Mouse (Mus musculus): ENCODE measurements at regions not wholly inside any gene's neighbourhood (a gene's known extent, or its start where the extent isn't known, plus 50 kb on each side); places are given as distances from the start of the nearest gene placed in this dataset.

DNA sequence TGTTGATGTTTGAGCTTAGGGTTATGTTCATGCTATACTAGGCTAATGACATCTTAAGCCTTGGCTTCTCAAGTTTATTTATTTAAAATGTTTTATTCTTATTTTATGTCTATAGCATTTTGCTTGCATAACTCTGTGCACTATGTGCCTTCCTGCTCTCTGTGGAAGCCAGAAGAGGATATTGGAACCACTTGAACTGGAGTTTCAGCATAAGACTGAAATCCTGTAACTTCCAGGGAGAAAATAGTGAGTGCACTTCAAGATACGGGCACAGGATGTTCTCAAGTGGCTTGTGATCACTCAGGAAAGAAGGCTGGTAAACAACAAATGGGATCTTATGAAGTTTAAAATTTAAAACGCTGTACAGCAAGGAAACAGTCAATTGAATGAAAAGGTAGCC lies 257.0 kb upstream of the Gm10131 start:
- Histone ChIP-seq H3K4me3 (ENCODE audit: low read depth, low read length) (no peak overlapping the region), H3K27ac (ENCODE audit: insufficient read depth, low read depth, low read length) (no peak overlapping the region), H3K4me1 (ENCODE audit: control insufficient read depth, insufficient read depth, insufficient read length, low read length) (no peaks in the 10 kb centered on the region), H3K36me3 (ENCODE audit: control insufficient read depth, insufficient read depth, low read length) (no peaks in the 10 kb centered on the region), H3K27me3 (ENCODE audit: control insufficient read depth, insufficient read depth, low read length) (no peaks in the 10 kb centered on the region)
- 73% methylated on average over 2 of the region's 2 CpGs for WGBS
- TF ChIP-seq CTCF (IDR thresholded peaks at IDR 0.05; ENCODE audit: extremely low read depth, insufficient read length, insufficient replicate concordance, low read depth, low read length) (no peak), POLR2A (IDR thresholded peaks at IDR 0.05; ENCODE audit: low read depth, low read length) (no peak)

- Histone ChIP-seq H3K4me3 (ENCODE audit: low read depth, low read length) (no peak overlapping the region), H3K4me1 (ENCODE audit: control insufficient read depth, insufficient read depth, insufficient read length, low read length) (no peaks in the 10 kb centered on the region), H3K27ac (ENCODE audit: insufficient read depth, low read depth, low read length) (no peak overlapping the region), H3K27me3 (ENCODE audit: control insufficient read depth, insufficient read depth, low read length) (no peaks in the 10 kb centered on the region), H3K36me3 (ENCODE audit: control insufficient read depth, insufficient read depth, low read length) (no peaks in the 10 kb centered on the region)
- WGBS: 72% methylated on average over 18 of the region's 18 CpGs
- no peak for TF ChIP-seq CTCF (IDR thresholded peaks at IDR 0.05; ENCODE audit: extremely low read depth, insufficient read length, insufficient replicate concordance, low read depth, low read length)
- no peak for TF ChIP-seq POLR2A (IDR thresholded peaks at IDR 0.05; ENCODE audit: low read depth, low read length)
Observed at GRCm38 (mm10) chr8:34364446-34365035, 253.0 kb upstream of the Gm10131 start.

DNA sequence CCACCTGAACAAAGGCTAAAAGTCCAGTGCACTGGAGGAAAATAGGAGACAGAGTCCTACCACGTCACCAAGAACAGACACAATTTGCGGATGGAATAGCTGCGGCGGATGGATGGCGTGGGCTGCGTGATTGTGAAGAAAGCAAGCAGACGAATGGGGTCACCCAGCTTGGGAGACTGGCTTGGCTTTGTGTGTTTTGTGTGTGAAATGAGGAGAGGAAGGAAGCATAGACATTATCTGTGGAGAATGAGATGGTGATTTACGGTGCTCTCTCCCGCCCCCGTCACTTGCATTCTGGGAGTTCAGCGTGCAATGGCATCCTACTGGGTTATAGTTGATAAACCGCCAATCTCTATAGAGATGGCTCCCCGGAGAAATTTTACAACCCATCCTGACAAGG lies 252.1 kb upstream of the Gm10131 start:
- TF ChIP-seq CTCF (IDR thresholded peaks at IDR 0.05; ENCODE audit: extremely low read depth, insufficient read length, insufficient replicate concordance, low read depth, low read length) (no peak), POLR2A (IDR thresholded peaks at IDR 0.05; ENCODE audit: low read depth, low read length) (no peak)
- H3K4me1 ChIP-seq (ENCODE audit: control insufficient read depth, insufficient read depth, insufficient read length, low read length): no peaks in the 10 kb centered on the region
- no peaks in the 10 kb centered on the region for H3K36me3 ChIP-seq (ENCODE audit: control insufficient read depth, insufficient read depth, low read length)
- no peak overlapping the region for H3K27ac ChIP-seq (ENCODE audit: insufficient read depth, low read depth, low read length)
- 91% methylated on average over 13 of the region's 13 CpGs for WGBS
- no peak overlapping the region for H3K4me3 ChIP-seq (ENCODE audit: low read depth, low read length)
- no peaks in the 10 kb centered on the region for H3K27me3 ChIP-seq (ENCODE audit: control insufficient read depth, insufficient read depth, low read length)

DNA sequence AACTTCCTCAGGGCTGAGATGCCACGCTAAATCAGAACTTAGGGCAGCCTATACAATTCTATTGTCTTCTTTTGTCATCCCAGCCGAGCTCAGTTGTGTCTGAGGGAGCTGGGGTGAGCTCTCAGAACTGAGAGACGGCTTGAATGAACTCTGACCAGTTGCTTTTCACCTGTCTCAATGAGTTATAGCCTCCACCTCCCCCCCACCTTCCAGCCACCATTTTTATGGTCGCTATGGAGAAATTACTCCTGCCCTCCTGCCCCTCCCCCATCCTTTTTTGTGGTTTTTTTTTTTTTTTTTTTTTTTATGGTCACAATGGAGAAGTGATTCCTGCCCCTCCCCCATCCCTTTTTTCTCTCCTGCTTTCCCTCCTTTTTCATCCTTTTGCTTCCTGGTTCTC lies 251.6 kb upstream of the Gm10131 start:
- 53% methylated on average over 4 of the region's 4 CpGs for WGBS
- TF ChIP-seq POLR2A (IDR thresholded peaks at IDR 0.05; ENCODE audit: low read depth, low read length): no peak
- TF ChIP-seq CTCF (IDR thresholded peaks at IDR 0.05; ENCODE audit: extremely low read depth, insufficient read length, insufficient replicate concordance, low read depth, low read length): no peak
- Histone ChIP-seq H3K4me3 (ENCODE audit: low read depth, low read length) (no peak overlapping the region), H3K4me1 (ENCODE audit: control insufficient read depth, insufficient read depth, insufficient read length, low read length) (no peaks in the 10 kb centered on the region), H3K27ac (ENCODE audit: insufficient read depth, low read depth, low read length) (no peak overlapping the region), H3K27me3 (ENCODE audit: control insufficient read depth, insufficient read depth, low read length) (no peaks in the 10 kb centered on the region), H3K36me3 (ENCODE audit: control insufficient read depth, insufficient read depth, low read length) (no peaks in the 10 kb centered on the region)

GRCm38 (mm10) chr8:34361377-34361776 lies 249.8 kb upstream of the Gm10131 start:
- no peaks in the 10 kb centered on the region for H3K4me1 ChIP-seq (ENCODE audit: control insufficient read depth, insufficient read depth, insufficient read length, low read length)
- no peak for TF ChIP-seq POLR2A (IDR thresholded peaks at IDR 0.05; ENCODE audit: low read depth, low read length)
- no peak for TF ChIP-seq CTCF (IDR thresholded peaks at IDR 0.05; ENCODE audit: extremely low read depth, insufficient read length, insufficient replicate concordance, low read depth, low read length)
- H3K27ac ChIP-seq (ENCODE audit: insufficient read depth, low read depth, low read length): no peak overlapping the region
- H3K4me3 ChIP-seq (ENCODE audit: low read depth, low read length): no peak overlapping the region
- WGBS: 83% methylated on average over 3 of the region's 3 CpGs
- H3K36me3 ChIP-seq (ENCODE audit: control insufficient read depth, insufficient read depth, low read length): no peaks in the 10 kb centered on the region
- no peaks in the 10 kb centered on the region for H3K27me3 ChIP-seq (ENCODE audit: control insufficient read depth, insufficient read depth, low read length)

DNA sequence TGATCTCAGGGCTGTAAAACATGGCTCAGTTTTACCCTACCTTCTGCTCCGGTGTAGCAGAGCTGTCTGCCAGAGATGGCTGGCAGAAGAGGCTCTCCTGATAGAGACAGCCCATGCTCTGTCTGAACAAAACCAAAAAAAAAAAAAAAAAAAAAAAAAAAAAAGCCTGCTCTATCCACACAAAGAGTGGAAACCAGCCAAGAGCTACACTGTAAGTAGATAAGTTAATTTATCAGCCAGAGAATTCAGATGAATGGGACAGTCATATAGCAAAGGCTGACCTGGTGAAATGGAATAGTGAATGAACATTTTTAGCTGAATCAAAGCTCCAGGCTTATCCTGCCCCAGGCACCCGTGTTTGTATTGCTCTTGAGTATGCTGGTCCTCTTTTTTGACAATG lies 248.2 kb upstream of the Gm10131 start:
- Histone ChIP-seq H3K27me3 (ENCODE audit: control insufficient read depth, insufficient read depth, low read length) (no peaks in the 10 kb centered on the region), H3K4me3 (ENCODE audit: low read depth, low read length) (no peak overlapping the region), H3K4me1 (ENCODE audit: control insufficient read depth, insufficient read depth, insufficient read length, low read length) (no peaks in the 10 kb centered on the region), H3K36me3 (ENCODE audit: control insufficient read depth, insufficient read depth, low read length) (no peaks in the 10 kb centered on the region), H3K27ac (ENCODE audit: insufficient read depth, low read depth, low read length) (no peak overlapping the region)
- TF ChIP-seq POLR2A (IDR thresholded peaks at IDR 0.05; ENCODE audit: low read depth, low read length) (no peak), CTCF (IDR thresholded peaks at IDR 0.05; ENCODE audit: extremely low read depth, insufficient read length, insufficient replicate concordance, low read depth, low read length) (no peak)
- WGBS: 38% methylated on average over 2 of the region's 2 CpGs

DNA sequence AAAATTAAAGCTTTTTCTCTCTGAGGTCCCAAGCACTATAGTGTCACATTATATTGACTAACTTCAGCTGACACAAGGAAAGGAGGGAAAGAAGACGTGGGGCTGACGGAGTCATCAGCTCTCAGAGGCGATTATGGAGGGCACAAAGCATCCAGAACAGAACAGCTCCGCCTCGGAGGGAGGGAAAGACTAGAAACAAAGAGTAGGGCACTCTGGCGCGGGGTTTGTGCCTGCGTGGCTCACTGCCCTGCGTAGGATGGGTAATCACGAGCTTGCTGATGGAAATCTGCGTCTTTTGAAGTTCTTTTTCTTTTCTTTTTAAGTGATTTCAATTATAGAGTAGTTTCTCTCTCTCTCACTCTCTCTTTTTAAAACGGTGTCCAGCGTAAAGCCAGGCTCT lies 243.5 kb upstream of the Gm10131 start:
- Histone ChIP-seq H3K4me1 (ENCODE audit: control insufficient read depth, insufficient read depth, insufficient read length, low read length) (no peaks in the 10 kb centered on the region), H3K36me3 (ENCODE audit: control insufficient read depth, insufficient read depth, low read length) (no peaks in the 10 kb centered on the region), H3K27ac (ENCODE audit: insufficient read depth, low read depth, low read length) (no peak overlapping the region), H3K4me3 (ENCODE audit: low read depth, low read length) (no peak overlapping the region), H3K27me3 (ENCODE audit: control insufficient read depth, insufficient read depth, low read length) (no peaks in the 10 kb centered on the region)
- no peak for TF ChIP-seq CTCF (IDR thresholded peaks at IDR 0.05; ENCODE audit: extremely low read depth, insufficient read length, insufficient replicate concordance, low read depth, low read length)
- TF ChIP-seq POLR2A (IDR thresholded peaks at IDR 0.05; ENCODE audit: low read depth, low read length): no peak
- 81% methylated on average over 13 of the region's 13 CpGs for WGBS
